Mouse (Mus musculus) frontal cortex, adult 2 months (tissue): Measurements from ENCODE around the gene Vmn1r75. TPM values are rescaled to one million over a fixed set of nuclear protein-coding genes. Genes with fewer than 3 reads are reported as not detected.

Experiments used
- DNase-seq, 2 experiments: peaks; one replicate each; pipeline ENCODE4 v3.0.0; 2022; ENCODE audit warnings: low spot score in 1 of 2; ENCODE audit errors: extremely low spot score in 1 of 2
- polyA plus RNA-seq: library from polyadenylated mRNA; depleted of rRNA; stranded (reverse); fragments of >200 nt; gene quantifications from 2 replicates; pipeline ENCODE4 v1.2.3, GENCODE M21; 2012; rRNA removed

Vmn1r75 gene
- not detected in 2 replicates for polyA plus RNA-seq

- DNase-seq, result no peak
Measured at GRCm38 (mm10) chr7:11874330-11874729, at the start of gene Vmn1r75. Gene Vmn1r75 (plus strand): TSS chr7:11874630.

GRCm38 (mm10) chr7:11833680-11834079 lies 40.8 kb upstream of the Vmn1r75 start, which contains the start of gene Vmn1r74:
Gene Vmn1r74 (plus strand): TSS chr7:11833980.
- no peak for DNase-seq

Other genes starting within 250 kb of the Vmn1r75 start
- gene Vmn1r72, start 194.5 kb upstream of the Vmn1r75 start, polyA plus RNA-seq, result not detected in 2 replicates
- not detected in 2 replicates for gene Vmn1r73, start 144.4 kb upstream of the Vmn1r75 start, polyA plus RNA-seq
- not detected in 2 replicates for gene Vmn1r74, start 40.6 kb upstream of the Vmn1r75 start, polyA plus RNA-seq
- not detected in 2 replicates for gene Vmn1r76, start 63.6 kb downstream of the Vmn1r75 start, polyA plus RNA-seq
- gene Vmn1r77, start 162.1 kb downstream of the Vmn1r75 start, polyA plus RNA-seq, result not detected in 2 replicates